In the genomic region with DNA sequence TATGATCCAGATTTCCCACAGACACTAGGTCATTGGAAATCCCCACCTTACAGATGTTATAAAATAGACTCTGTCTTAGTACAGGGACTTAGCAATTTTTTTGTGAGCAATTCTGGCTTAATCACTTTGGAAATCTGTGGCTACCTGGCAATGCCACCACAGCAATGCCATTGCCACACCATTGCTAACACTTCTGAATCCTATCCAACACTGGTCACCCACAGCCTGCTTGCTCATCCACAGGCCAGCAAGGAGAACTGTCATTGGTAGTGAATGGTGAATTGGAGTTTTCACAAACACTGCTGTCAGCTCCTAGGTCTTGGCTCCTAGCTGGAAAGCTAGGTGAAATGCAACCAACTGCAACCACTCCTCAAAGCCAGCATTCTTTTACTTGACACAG, we compare ENCODE assay signal across 17 mouse cellular contexts. TPM values are rescaled to one million over a fixed set of nuclear protein-coding genes. Genes with fewer than 3 reads are reported as not detected.
DNase-seq lines count a peak whose midpoint lies in the region; ATAC-seq and TF ChIP-seq lines count a peak whose summit lies in the region.
"Had no signal": no experiment of that assay in that cellular context is flagged by ENCODE, and none has a peak within 500 bp of the region (broad histone marks: within the 10 kb centered on the region; RNA-seq: fewer than 3 reads in every experiment).

No protein-coding gene starts in this region.

- TF ChIP-seq CTCF in intestine, postnatal 0 days (IDR thresholded peaks at IDR 0.05; ENCODE audit: low read depth), result no peak

- H3K4me1 ChIP-seq in heart, embryonic 12.5 days (replicated peaks), result peaks cover 81% of the 10 kb centered on the region
- H3K4me1 ChIP-seq in megakaryocyte, embryonic 14.5 days, result peaks cover 84% of the 10 kb centered on the region
- peaks cover 24% of the 10 kb centered on the region for H3K4me1 ChIP-seq in intestine, postnatal 0 days (replicated peaks; ENCODE audit: control insufficient read depth, insufficient read depth, low read length)
- H3K4me1 ChIP-seq in stomach, embryonic 16.5 days (ENCODE audit: control insufficient read depth, insufficient read depth, low read length), result peaks cover 43% of the 10 kb centered on the region

- H3K9me3 ChIP-seq in heart, embryonic 12.5 days (replicated peaks), result no peaks in the 10 kb centered on the region
- no peaks in the 10 kb centered on the region for H3K9me3 ChIP-seq in megakaryocyte, embryonic 14.5 days
- H3K9me3 ChIP-seq in intestine, postnatal 0 days (ENCODE audit: control insufficient read depth), result no peaks in the 10 kb centered on the region
- H3K9me3 ChIP-seq in stomach, embryonic 16.5 days (replicated peaks; ENCODE audit: control insufficient read depth, low read length), result no peaks in the 10 kb centered on the region

- H3K36me3 ChIP-seq in heart, embryonic 12.5 days, result peaks cover 8% of the 10 kb centered on the region; the same call in 1 of the 2 replicates
- H3K36me3 ChIP-seq in megakaryocyte, embryonic 14.5 days (replicated peaks; ENCODE audit: low read length), result peaks cover 19% of the 10 kb centered on the region
- H3K36me3 ChIP-seq in intestine, postnatal 0 days (ENCODE audit: control insufficient read depth, insufficient read depth), result peaks cover 7% of the 10 kb centered on the region
- no peaks in the 10 kb centered on the region for H3K36me3 ChIP-seq in stomach, embryonic 16.5 days (ENCODE audit: control insufficient read depth, insufficient read depth, low read length)

- intact Hi-C loops in heart, postnatal 14 days (cut with DNase I), result no loop called here

- DNase-seq in heart, postnatal 14 days, result no peak
- DNase-seq in left cerebral cortex, adult 11 months (ENCODE audit: low spot score), result no peak
- no peak for DNase-seq in cerebellum, adult 8-10 months
- DNase-seq: adrenal gland, postnatal 36 days; cerebellum, adult 11 months; layer of hippocampus, postnatal 36 days; right cerebral cortex, postnatal 4 days; thymus, adult 18-20 months had no signal

- ATAC-seq in heart, embryonic 12.5 days (ENCODE audit: insufficient number of reproducible peaks, low FRiP score), result no peak
- ATAC-seq in megakaryocyte, adult 5-6 weeks (ENCODE audit: poor library complexity, severe bottlenecking), result no peak
- ATAC-seq in intestine, postnatal 0 days, result no peak
- no peak for ATAC-seq in stomach, embryonic 16.5 days (ENCODE audit: insufficient read depth, low FRiP score)
- ATAC-seq: CD4-positive, CD25-positive, alpha-beta regulatory T cell, adult 4 months; inflammation-experienced regulatory T-cells, adult 6 months; lung, postnatal 0 days; midbrain, embryonic 16.5 days had no signal

- H3K4me2 ChIP-seq in heart, embryonic 12.5 days, result no peak overlapping the region
- H3K4me2 ChIP-seq in intestine, postnatal 0 days (replicated peaks; ENCODE audit: low read depth), result peak overlapping the region; percentile 44
- H3K4me2 ChIP-seq in stomach, embryonic 16.5 days (ENCODE audit: low read depth, low read length), result no peak overlapping the region

- H3K27me3 ChIP-seq in heart, embryonic 12.5 days (replicated peaks), result no peaks in the 10 kb centered on the region
- no peaks in the 10 kb centered on the region for H3K27me3 ChIP-seq in megakaryocyte, embryonic 14.5 days (replicated peaks)
- H3K27me3 ChIP-seq in intestine, postnatal 0 days (replicated peaks; ENCODE audit: control insufficient read depth, insufficient read depth, low read length), result no peaks in the 10 kb centered on the region
- no peaks in the 10 kb centered on the region for H3K27me3 ChIP-seq in stomach, embryonic 16.5 days (ENCODE audit: control insufficient read depth, insufficient read depth, low read length)

- peak overlapping the region; percentile 25; the same call in 1 of the 2 replicates for H3K27ac ChIP-seq in heart, embryonic 12.5 days (ENCODE audit: poor library complexity, severe bottlenecking)
- H3K27ac ChIP-seq in intestine, postnatal 0 days (ENCODE audit: low read depth, low read length), result peak overlapping the region; percentile 68
- H3K27ac ChIP-seq in stomach, embryonic 16.5 days (ENCODE audit: low read length), result peak overlapping the region; percentile 98

- H3K9ac ChIP-seq in heart, embryonic 12.5 days, result no peak overlapping the region; the same call in 1 of the 2 replicates
- no peak overlapping the region for H3K9ac ChIP-seq in intestine, postnatal 0 days (ENCODE audit: low read depth, low read length)
- H3K9ac ChIP-seq in stomach, embryonic 16.5 days (ENCODE audit: low read length), result no peak overlapping the region

- no peak overlapping the region for H3K4me3 ChIP-seq in heart, embryonic 12.5 days
- peak overlapping the region; percentile 54 for H3K4me3 ChIP-seq in megakaryocyte, embryonic 14.5 days (replicated peaks)
- H3K4me3 ChIP-seq in intestine, postnatal 0 days (ENCODE audit: low read depth, low read length), result no peak overlapping the region
- H3K4me3 ChIP-seq in stomach, embryonic 16.5 days (replicated peaks; ENCODE audit: low read length), result no peak overlapping the region

RNA-seq across cellular contexts. Expression of gene Emilin1, which starts 2.7 kb away (rescaled TPM):
- 179 and 187 TPM in 2 replicates for polyA plus RNA-seq in heart, embryonic 12.5 days (2016; fragmentation: Nextera tagmentation; extraction: Ambion mirVana)
- 10 to 100 TPM; 38.9 to 46.9 TPM for total RNA-seq in heart, postnatal 14 days (2021)
- 427 and 497 TPM in 2 replicates for polyA plus RNA-seq in megakaryocyte, embryonic 14.5 days (2012; ENCODE audit: insufficient read depth, low replicate concordance)
- 20.2 and 20.3 TPM in 2 replicates for total RNA-seq in megakaryocyte, adult 5-6 weeks (2015)
- total RNA-seq in megakaryocyte, adult 5-6 weeks (2017), result 25.5 and 35.5 TPM in 2 replicates
- 63.2 and 63.7 TPM in 2 replicates for polyA plus RNA-seq in intestine, postnatal 0 days (2015; fragmentation: Nextera tagmentation; extraction: Ambion mirVana)
- 245 and 257 TPM in 2 replicates for polyA plus RNA-seq in stomach, embryonic 16.5 days (2015; fragmentation: Nextera tagmentation; extraction: Ambion mirVana)

RNA-seq across cellular contexts. Expression of gene Ost4, which starts 2.9 kb away (rescaled TPM):
- 386 and 388 TPM in 2 replicates for polyA plus RNA-seq in heart, embryonic 12.5 days (2016; fragmentation: Nextera tagmentation; extraction: Ambion mirVana)
- total RNA-seq in heart, postnatal 14 days (2021), result 100 to 1,000 TPM; 145 to 146 TPM
- polyA plus RNA-seq in megakaryocyte, embryonic 14.5 days (2012; ENCODE audit: insufficient read depth, low replicate concordance), result 57.7 and 180 TPM in 2 replicates
- total RNA-seq in megakaryocyte, adult 5-6 weeks (2015), result 342 and 413 TPM in 2 replicates
- 286 and 294 TPM in 2 replicates for total RNA-seq in megakaryocyte, adult 5-6 weeks (2017)
- polyA plus RNA-seq in intestine, postnatal 0 days (2015; fragmentation: Nextera tagmentation; extraction: Ambion mirVana), result 458 and 495 TPM in 2 replicates
- 434 and 465 TPM in 2 replicates for polyA plus RNA-seq in stomach, embryonic 16.5 days (2015; fragmentation: Nextera tagmentation; extraction: Ambion mirVana)

RNA-seq across cellular contexts. Expression of gene Khk, which starts 10.8 kb away (rescaled TPM):
- polyA plus RNA-seq in heart, embryonic 12.5 days (2016; fragmentation: Nextera tagmentation; extraction: Ambion mirVana), result 6.5 and 8.1 TPM in 2 replicates
- total RNA-seq in heart, postnatal 14 days (2021), result 10 to 100 TPM; 15.4 TPM
- polyA plus RNA-seq in megakaryocyte, embryonic 14.5 days (2012; ENCODE audit: insufficient read depth, low replicate concordance), result 11.7 and 40.4 TPM in 2 replicates
- total RNA-seq in megakaryocyte, adult 5-6 weeks (2015), result 92.3 and 93.8 TPM in 2 replicates
- total RNA-seq in megakaryocyte, adult 5-6 weeks (2017), result 52.7 and 70.7 TPM in 2 replicates
- 89.6 and 97.9 TPM in 2 replicates for polyA plus RNA-seq in intestine, postnatal 0 days (2015; fragmentation: Nextera tagmentation; extraction: Ambion mirVana)
- polyA plus RNA-seq in stomach, embryonic 16.5 days (2015; fragmentation: Nextera tagmentation; extraction: Ambion mirVana), result 28.8 and 31.8 TPM in 2 replicates

RNA-seq across cellular contexts. Expression of gene Agbl5, which starts 22.0 kb away (rescaled TPM):
- polyA plus RNA-seq in heart, embryonic 12.5 days (2016; fragmentation: Nextera tagmentation; extraction: Ambion mirVana), result 12.5 and 14.4 TPM in 2 replicates
- 1 to 10 TPM; 5.9 to 8.3 TPM for total RNA-seq in heart, postnatal 14 days (2021)
- 36.7 and 70.8 TPM in 2 replicates for polyA plus RNA-seq in megakaryocyte, embryonic 14.5 days (2012; ENCODE audit: insufficient read depth, low replicate concordance)
- total RNA-seq in megakaryocyte, adult 5-6 weeks (2015), result 5.7 and 7.1 TPM in 2 replicates
- total RNA-seq in megakaryocyte, adult 5-6 weeks (2017), result 3.6 and 3.9 TPM in 2 replicates
- polyA plus RNA-seq in intestine, postnatal 0 days (2015; fragmentation: Nextera tagmentation; extraction: Ambion mirVana), result 5.5 and 6.5 TPM in 2 replicates
- polyA plus RNA-seq in stomach, embryonic 16.5 days (2015; fragmentation: Nextera tagmentation; extraction: Ambion mirVana), result 16.7 and 18.4 TPM in 2 replicates

RNA-seq across cellular contexts. Expression of gene Cgref1, which starts 34.9 kb away (rescaled TPM):
- 4.9 and 5.2 TPM in 2 replicates for polyA plus RNA-seq in heart, embryonic 12.5 days (2016; fragmentation: Nextera tagmentation; extraction: Ambion mirVana)
- under 1 TPM; 0.39 to 0.45 TPM for total RNA-seq in heart, postnatal 14 days (2021)
- polyA plus RNA-seq in megakaryocyte, embryonic 14.5 days (2012; ENCODE audit: insufficient read depth, low replicate concordance), result not detected in 2 replicates
- total RNA-seq in megakaryocyte, adult 5-6 weeks (2015), result not detected in 2 replicates
- total RNA-seq in megakaryocyte, adult 5-6 weeks (2017), result not detected in 2 replicates
- polyA plus RNA-seq in intestine, postnatal 0 days (2015; fragmentation: Nextera tagmentation; extraction: Ambion mirVana), result 535 and 618 TPM in 2 replicates
- 12.3 and 14.3 TPM in 2 replicates for polyA plus RNA-seq in stomach, embryonic 16.5 days (2015; fragmentation: Nextera tagmentation; extraction: Ambion mirVana)
- polyA plus RNA-seq: inflammation-experienced regulatory T-cells, adult 6 months had no signal

Comparison
In these comparisons a context has a peak if more than half of its experiments do, and no peak if none do; other contexts are left out.
1. H3K27ac ChIP-seq: peak in every context shown above with its lines; median percentile 98 in stomach, embryonic 16.5 days; 68 in intestine, postnatal 0 days; 25 in heart, embryonic 12.5 days.